Mouse (Mus musculus) intestine, postnatal 0 days (tissue): ENCODE data around the gene Dera. TPM values are rescaled to one million over a fixed set of nuclear protein-coding genes. Genes with fewer than 3 reads are reported as not detected.

ENCODE experiments used
- ATAC-seq: fragments of 200-750 bp; cut with Nextera tagmentation; 2 replicates; pipeline ENCODE4 v1.8.0; 2017; ENCODE audit warnings: mild to moderate bottlenecking, moderate TSS enrichment, moderate library complexity
- H3K27ac ChIP-seq: fragments of 300-500 bp; sonication (generic); 2 replicates; pipeline ENCODE4 v1.5.1; 2014; ENCODE audit warnings: mild to moderate bottlenecking, low read depth, low read length, moderate library complexity
- H3K27me3 ChIP-seq: fragments of 300-500 bp; sonication (generic); replicated peaks from 2 replicates; pipeline ENCODE4 v1.6.1; 2014; ENCODE audit warnings: low read length, mixed read lengths; ENCODE audit not compliant: control insufficient read depth, insufficient read depth
- H3K36me3 ChIP-seq: fragments of 300-500 bp; sonication (generic); 2 replicates; pipeline ENCODE4 v1.6.1; 2014; ENCODE audit warnings: mild to moderate bottlenecking, moderate library complexity; ENCODE audit not compliant: control insufficient read depth, insufficient read depth
- H3K4me1 ChIP-seq: fragments of 300-500 bp; sonication (generic); replicated peaks from 2 replicates; pipeline ENCODE4 v1.6.1; 2014; ENCODE audit warnings: antibody characterized with exemption, low read length, mixed read lengths; ENCODE audit not compliant: control insufficient read depth, insufficient read depth
- H3K4me2 ChIP-seq: fragments of 300-500 bp; sonication (generic); replicated peaks from 2 replicates; pipeline ENCODE4 v1.6.1; 2014; ENCODE audit warnings: low read depth, mild to moderate bottlenecking, moderate library complexity
- H3K4me3 ChIP-seq: fragments of 300-500 bp; sonication (generic); 2 replicates; pipeline ENCODE4 v1.5.1; 2014; ENCODE audit warnings: low read depth, low read length
- H3K9ac ChIP-seq: fragments of 300-500 bp; sonication (generic); 2 replicates; pipeline ENCODE4 v1.6.1; 2014; ENCODE audit warnings: mild to moderate bottlenecking, low read depth, low read length
- H3K9me3 ChIP-seq: fragments of 300-500 bp; sonication (generic); 2 replicates; pipeline ENCODE4 v1.6.1; 2016; ENCODE audit warnings: mixed run types; ENCODE audit not compliant: control insufficient read depth
- CTCF ChIP-seq: sonication (generic); IDR thresholded peaks from 2 replicates; pipeline ENCODE4 v1.5.1; 2016; ENCODE audit warnings: low read depth, mild to moderate bottlenecking, control low read depth, antibody characterized with exemption, moderate library complexity
- WGBS: fragments of 180-500 bp; shearing (Covaris S2); extraction: QIAGEN DNeasy Blood & Tissue Kit; methylation state at CpG from one replicate; pipeline ENCODE4 v1.1.7; 2014; 5-methylcytosine and 5-hydroxymethylcytosine counted together
- polyA plus RNA-seq: library from polyadenylated mRNA; unstranded; fragments of >200 nt; fragmentation: Nextera tagmentation; extraction: Ambion mirVana; gene quantifications from 2 replicates; pipeline ENCODE4 v1.2.1, GENCODE M21; 2015

Gene Dera
- polyA plus RNA-seq, 1 experiment from 2014 or later, result 122 TPM

- Histone ChIP-seq H3K9ac (peak overlapping the region; percentile 90), H3K4me3 (peak overlapping the region; percentile 94), H3K4me1 (peaks cover 8% of the 10 kb centered on the region), H3K36me3 (peaks cover 16% of the 10 kb centered on the region), H3K27me3 (no peaks in the 10 kb centered on the region), H3K4me2 (peak overlapping the region; percentile 79), H3K9me3 (no peaks in the 10 kb centered on the region), H3K27ac (peak overlapping the region; percentile 89; the same call in 1 of the 2 replicates)
- TF ChIP-seq CTCF, result no peak
- no peak for ATAC-seq
- WGBS, result 7% methylated on average over 17 of the region's 17 CpGs
Observed at GRCm38 (mm10) chr6:137735671-137736238, 18.6 kb upstream of the Dera start.

GRCm38 (mm10) chr6:137740972-137741371 lies 13.4 kb upstream of the Dera start:
- no peaks in the 10 kb centered on the region for H3K27me3 ChIP-seq
- no peak for ATAC-seq
- 79% methylated on average over 2 of the region's 2 CpGs for WGBS
- no peak overlapping the region for H3K9ac ChIP-seq
- no peak for TF ChIP-seq CTCF
- H3K9me3 ChIP-seq, result no peaks in the 10 kb centered on the region
- H3K4me1 ChIP-seq, result peaks cover 2% of the 10 kb centered on the region
- H3K4me3 ChIP-seq, result no peak overlapping the region
- H3K4me2 ChIP-seq, result no peak overlapping the region
- H3K36me3 ChIP-seq, result peaks cover 49% of the 10 kb centered on the region
- no peak overlapping the region for H3K27ac ChIP-seq

DNA sequence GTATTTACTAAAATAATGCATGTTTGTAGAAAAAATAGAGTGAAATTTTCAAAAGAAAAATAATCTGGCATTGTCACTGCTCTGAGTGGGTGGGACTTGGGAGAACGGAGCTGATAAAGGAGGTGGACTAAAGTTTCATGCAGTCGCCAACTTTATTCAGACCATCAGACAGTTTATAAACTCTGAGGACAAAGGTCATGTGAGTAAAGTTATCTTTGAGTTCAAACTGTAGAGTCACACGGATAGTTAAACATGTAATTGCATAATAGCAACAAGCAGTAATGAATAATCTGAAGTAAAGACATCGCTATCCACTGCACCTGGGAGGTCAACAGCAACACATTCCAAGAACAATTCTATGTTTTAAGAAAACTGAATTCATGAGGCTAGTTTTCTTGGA lies 9.6 kb upstream of the Dera start:
- Histone ChIP-seq H3K4me3 (no peak overlapping the region), H3K36me3 (peaks cover 62% of the 10 kb centered on the region), H3K4me1 (no peaks in the 10 kb centered on the region), H3K9ac (no peak overlapping the region), H3K4me2 (no peak overlapping the region), H3K27ac (peak overlapping the region; percentile 64), H3K9me3 (no peaks in the 10 kb centered on the region), H3K27me3 (no peaks in the 10 kb centered on the region)
- 24% methylated on average over 4 of the region's 4 CpGs for WGBS
- peak; percentile 76 for ATAC-seq
- TF ChIP-seq CTCF, result no peak

GRCm38 (mm10) chr6:137747174-137747928 lies 7.0 kb upstream of the Dera start:
- TF ChIP-seq CTCF, result peak; percentile 80
- no peak overlapping the region for H3K4me2 ChIP-seq
- H3K27me3 ChIP-seq, result no peaks in the 10 kb centered on the region
- WGBS, result 70% methylated on average over 5 of the region's 5 CpGs
- no peaks in the 10 kb centered on the region for H3K4me1 ChIP-seq
- peaks cover 49% of the 10 kb centered on the region for H3K36me3 ChIP-seq
- no peak for ATAC-seq
- H3K9me3 ChIP-seq, result no peaks in the 10 kb centered on the region
- no peak overlapping the region for H3K4me3 ChIP-seq
- H3K27ac ChIP-seq, result no peak overlapping the region
- H3K9ac ChIP-seq, result no peak overlapping the region

GRCm38 (mm10) chr6:137751551-137752274 lies 2.6 kb upstream of the Dera start:
- TF ChIP-seq CTCF, result no peak
- H3K27ac ChIP-seq, result peak overlapping the region; percentile 68
- WGBS, result 49% methylated on average over 10 of the region's 10 CpGs
- H3K4me1 ChIP-seq, result no peaks in the 10 kb centered on the region
- peaks cover 27% of the 10 kb centered on the region for H3K36me3 ChIP-seq
- ATAC-seq, result peak; percentile 88
- H3K4me3 ChIP-seq, result no peak overlapping the region
- H3K9me3 ChIP-seq, result no peaks in the 10 kb centered on the region
- no peaks in the 10 kb centered on the region for H3K27me3 ChIP-seq
- H3K4me2 ChIP-seq, result no peak overlapping the region; the same call in 1 of the 2 replicates
- no peak overlapping the region for H3K9ac ChIP-seq

DNA sequence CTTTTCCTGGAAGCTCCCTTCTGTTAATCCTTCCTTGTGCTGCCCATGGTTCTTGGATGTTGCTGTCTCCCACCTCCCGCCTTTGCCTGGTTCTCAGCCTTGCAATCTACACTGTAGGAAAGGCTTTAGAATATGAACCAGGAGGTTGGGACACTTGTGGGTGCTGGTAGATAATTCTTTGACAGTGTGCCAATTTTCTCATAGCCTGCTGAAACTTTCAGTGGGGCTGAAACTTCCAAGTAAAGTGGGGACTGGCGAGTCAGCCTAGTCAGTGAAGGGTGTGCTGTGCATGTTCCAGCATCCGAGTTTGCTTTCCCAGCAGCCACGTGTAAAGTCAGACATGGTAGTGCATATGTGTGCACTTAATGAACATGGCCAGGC lies 2.1 kb upstream of the Dera start:
- 67% methylated on average over 4 of the region's 4 CpGs for WGBS
- Histone ChIP-seq H3K4me3 (no peak overlapping the region), H3K9ac (no peak overlapping the region), H3K27ac (peak overlapping the region; percentile 68), H3K9me3 (no peaks in the 10 kb centered on the region), H3K36me3 (peaks cover 27% of the 10 kb centered on the region), H3K4me1 (no peaks in the 10 kb centered on the region), H3K4me2 (no peak overlapping the region), H3K27me3 (no peaks in the 10 kb centered on the region)
- TF ChIP-seq CTCF, result no peak
- ATAC-seq, result 0 out of 2 replicates have a peak, but pooled peaks have one; percentile 3
